Mouse (Mus musculus): ENCODE measurements around the gene Gm10961.

GRCm38 (mm10) chr3:107626751-107627150 is 4.4 kb upstream of the Gm10961 start:
- TF ChIP-seq CTCF (conservative IDR thresholded peaks at IDR 0.05; ENCODE audit: insufficient read depth, insufficient read length, low read depth, low read length) (no peak), POLR2A (IDR thresholded peaks at IDR 0.05; ENCODE audit: low read depth, low read length) (no peak)

Measured in kidney, adult 2 months (tissue).